Mouse (Mus musculus): ENCODE results near the gene Timp2. TPM values are rescaled to one million over a fixed set of nuclear protein-coding genes. Genes with fewer than 3 reads are reported as not detected.

Timp2 gene
- total and polyA plus RNA-seq, 2 experiments from 2014 or later: 118 to 170 TPM

DNA sequence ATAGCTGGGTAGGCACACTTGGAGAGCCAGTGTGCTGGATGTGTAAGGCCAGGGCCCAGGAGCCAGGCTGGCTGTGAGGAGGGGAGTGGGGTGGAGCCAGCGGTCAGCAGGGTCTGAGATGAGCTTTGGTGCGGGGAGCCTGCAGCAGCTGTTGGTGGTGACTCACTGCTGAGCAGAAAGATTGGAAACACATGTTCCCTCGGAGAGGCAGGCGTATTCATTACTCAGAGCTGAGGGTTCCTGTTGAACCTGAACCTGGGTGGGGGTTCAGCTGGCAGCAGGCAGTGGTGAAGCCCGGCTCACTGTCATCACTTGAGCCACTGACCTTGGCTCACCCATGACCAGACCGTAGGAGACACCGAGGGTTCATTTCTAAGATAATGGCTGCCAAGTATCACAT is 9.6 kb upstream of the Timp2 start:
- H3K4me1 ChIP-seq (ENCODE audit: insufficient read depth, low read length): peaks cover 5% of the 10 kb centered on the region; the same call in 1 of the 2 replicates
- 76% methylated on average over 7 of the region's 7 CpGs for WGBS
- H3K4me3 ChIP-seq (ENCODE audit: low read length): no peak overlapping the region
- no peak overlapping the region for H3K9ac ChIP-seq (replicated peaks; ENCODE audit: low read length)
- H3K9me3 ChIP-seq (ENCODE audit: low read length): no peaks in the 10 kb centered on the region
- no peaks in the 10 kb centered on the region for H3K27me3 ChIP-seq (ENCODE audit: insufficient read depth, low read length)
- H3K4me2 ChIP-seq (ENCODE audit: low read depth, low read length): no peak overlapping the region
- ATAC-seq (no peak), DNase-seq (ENCODE audit: low spot score) (no peak)
- no peak overlapping the region for H3K27ac ChIP-seq
- no peak for TF ChIP-seq CTCF (IDR thresholded peaks at IDR 0.05; ENCODE audit: low read depth)
- no peaks in the 10 kb centered on the region for H3K36me3 ChIP-seq (ENCODE audit: insufficient read depth, low read length)

DNA sequence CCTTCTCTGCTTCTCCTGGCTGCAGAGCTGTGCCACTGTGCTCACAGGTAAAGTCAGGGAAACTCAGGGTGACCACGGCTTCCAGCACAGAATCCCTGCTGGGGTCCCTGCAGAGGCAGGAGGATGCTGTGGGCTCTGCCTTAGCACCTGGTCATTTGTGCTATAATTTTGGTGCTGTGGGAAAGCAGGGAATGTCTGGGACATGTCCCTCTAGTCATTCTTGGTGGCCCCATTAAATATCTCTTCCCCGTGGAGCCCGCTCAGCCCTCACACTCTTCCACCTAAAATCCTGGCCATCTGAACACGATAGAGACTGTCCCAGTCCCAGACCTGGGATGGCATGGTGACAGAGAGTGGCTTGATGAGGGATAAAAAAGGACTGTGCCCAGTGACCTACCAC is 8.5 kb upstream of the Timp2 start:
- H3K36me3 ChIP-seq (ENCODE audit: insufficient read depth, low read length): no peaks in the 10 kb centered on the region
- H3K4me3 ChIP-seq (ENCODE audit: low read length): no peak overlapping the region
- no peak overlapping the region for H3K4me2 ChIP-seq (ENCODE audit: low read depth, low read length)
- ATAC-seq: no peak
- peak overlapping the region; percentile 34; the same call in 1 of the 2 replicates for H3K27ac ChIP-seq
- no peaks in the 10 kb centered on the region for H3K9me3 ChIP-seq (ENCODE audit: low read length)
- no peak for TF ChIP-seq CTCF (IDR thresholded peaks at IDR 0.05; ENCODE audit: low read depth)
- H3K4me1 ChIP-seq (ENCODE audit: insufficient read depth, low read length): peaks cover 5% of the 10 kb centered on the region; the same call in 1 of the 2 replicates
- no peaks in the 10 kb centered on the region for H3K27me3 ChIP-seq (ENCODE audit: insufficient read depth, low read length)
- WGBS: 85% methylated on average over 4 of the region's 4 CpGs
- DNase-seq (ENCODE audit: low spot score): no peak
- no peak overlapping the region for H3K9ac ChIP-seq (replicated peaks; ENCODE audit: low read length)

DNA sequence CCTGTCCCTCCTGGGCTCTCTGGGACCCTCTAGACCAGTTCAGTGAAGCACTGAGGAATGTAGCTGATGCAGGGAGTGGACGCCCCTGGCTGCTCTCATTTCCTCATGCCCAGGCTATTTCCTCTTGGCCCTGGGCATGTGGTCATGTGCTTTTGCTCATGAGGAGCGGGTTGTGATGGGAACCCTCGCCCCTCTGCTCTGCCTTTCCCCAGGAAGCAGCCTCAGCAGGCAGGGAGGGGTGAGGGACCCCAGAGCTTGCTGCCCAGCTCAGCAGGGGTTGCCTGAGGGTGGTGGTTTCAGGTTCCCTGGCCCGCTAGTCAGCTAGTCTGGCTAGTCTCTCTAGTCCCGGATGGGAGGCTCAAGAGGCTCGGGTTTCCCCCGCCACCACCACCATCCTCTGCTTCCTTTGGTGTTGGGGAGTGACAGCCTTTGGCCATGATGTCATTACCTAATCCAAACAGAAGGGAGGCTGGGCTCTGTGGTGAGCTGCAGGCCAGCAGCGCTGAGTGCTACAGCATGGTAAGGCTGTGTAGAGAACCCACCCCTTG is 7.5 kb upstream of the Timp2 start:
- H3K9me3 ChIP-seq (ENCODE audit: low read length): no peaks in the 10 kb centered on the region
- no peaks in the 10 kb centered on the region for H3K36me3 ChIP-seq (ENCODE audit: insufficient read depth, low read length)
- H3K27ac ChIP-seq: peak overlapping the region; percentile 34; the same call in 1 of the 2 replicates
- ATAC-seq (peak; percentile 77), DNase-seq (ENCODE audit: low spot score) (peak; percentile 53)
- no peaks in the 10 kb centered on the region for H3K27me3 ChIP-seq (ENCODE audit: insufficient read depth, low read length)
- H3K9ac ChIP-seq (replicated peaks; ENCODE audit: low read length): peak overlapping the region; percentile 9; the same call in 1 of the 2 replicates
- H3K4me2 ChIP-seq (ENCODE audit: low read depth, low read length): no peak overlapping the region
- WGBS: 12% methylated on average over 8 of the region's 8 CpGs
- peaks cover 5% of the 10 kb centered on the region; the same call in 1 of the 2 replicates for H3K4me1 ChIP-seq (ENCODE audit: insufficient read depth, low read length)
- TF ChIP-seq CTCF (IDR thresholded peaks at IDR 0.05; ENCODE audit: low read depth): no peak
- H3K4me3 ChIP-seq (ENCODE audit: low read length): no peak overlapping the region

DNA sequence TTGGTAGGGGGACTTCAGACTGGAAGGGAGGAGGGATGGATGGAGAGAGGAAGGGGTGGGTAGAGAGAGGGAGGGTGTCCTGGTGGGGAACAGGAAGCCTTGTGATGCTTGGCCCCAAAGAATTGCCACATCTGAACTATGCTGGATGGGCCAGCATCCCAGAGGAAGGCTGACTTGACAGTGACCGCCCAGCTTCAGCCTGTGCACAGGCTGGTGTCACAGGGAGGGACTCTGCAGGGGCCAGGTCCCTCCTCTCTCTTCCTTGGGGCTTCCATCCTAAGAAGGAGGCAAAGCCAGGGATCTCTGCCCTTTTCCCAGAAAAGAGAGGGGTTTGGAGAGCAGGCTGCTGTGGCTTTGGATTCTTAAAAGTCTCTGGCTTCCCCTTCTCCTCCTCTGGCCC is 7.0 kb upstream of the Timp2 start:
- no peak overlapping the region for H3K4me2 ChIP-seq (ENCODE audit: low read depth, low read length)
- WGBS: 57% methylated on average over 1 of the region's 1 CpGs
- H3K9ac ChIP-seq (replicated peaks; ENCODE audit: low read length): no peak overlapping the region
- no peak for TF ChIP-seq CTCF (IDR thresholded peaks at IDR 0.05; ENCODE audit: low read depth)
- no peaks in the 10 kb centered on the region for H3K27me3 ChIP-seq (ENCODE audit: insufficient read depth, low read length)
- no peak overlapping the region for H3K4me3 ChIP-seq (ENCODE audit: low read length)
- no peaks in the 10 kb centered on the region for H3K9me3 ChIP-seq (ENCODE audit: low read length)
- 0 out of 2 replicates have a peak overlapping the region, but pooled peaks have one; percentile 34 for H3K27ac ChIP-seq
- peaks cover 5% of the 10 kb centered on the region; the same call in 1 of the 2 replicates for H3K4me1 ChIP-seq (ENCODE audit: insufficient read depth, low read length)
- DNase-seq (ENCODE audit: low spot score) (no peak), ATAC-seq (0 out of 2 replicates have a peak, but pooled peaks have one; percentile 21)
- H3K36me3 ChIP-seq (ENCODE audit: insufficient read depth, low read length): no peaks in the 10 kb centered on the region

DNA sequence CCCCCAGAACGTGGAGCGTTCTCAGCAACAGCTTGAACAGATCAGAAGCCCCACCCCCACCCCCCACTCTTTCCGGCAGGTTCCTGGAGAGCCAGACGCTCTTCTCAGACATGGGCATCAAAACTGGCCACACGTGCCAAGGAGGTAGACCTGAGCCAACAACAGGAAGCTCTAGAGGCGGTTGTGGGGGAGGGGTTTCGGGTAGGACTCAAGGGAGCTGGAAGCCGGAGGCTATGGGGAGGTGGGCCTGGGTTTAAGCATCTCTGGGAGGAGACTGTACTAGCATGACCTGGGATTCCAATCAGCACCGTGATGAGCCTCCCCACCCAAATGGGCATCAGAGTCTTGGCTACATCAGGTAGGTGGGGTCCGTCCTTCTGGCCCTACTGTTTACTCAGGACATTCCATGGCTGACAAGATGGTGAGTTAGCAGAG is 5.4 kb upstream of the Timp2 start:
- no peak for TF ChIP-seq CTCF (IDR thresholded peaks at IDR 0.05; ENCODE audit: low read depth)
- peaks cover 5% of the 10 kb centered on the region; the same call in 1 of the 2 replicates for H3K4me1 ChIP-seq (ENCODE audit: insufficient read depth, low read length)
- H3K4me3 ChIP-seq (ENCODE audit: low read length): no peak overlapping the region
- DNase-seq (ENCODE audit: low spot score): peak; percentile 43
- H3K9me3 ChIP-seq (ENCODE audit: low read length): no peaks in the 10 kb centered on the region
- H3K27me3 ChIP-seq (ENCODE audit: insufficient read depth, low read length): no peaks in the 10 kb centered on the region
- 51% methylated on average over 10 of the region's 10 CpGs for WGBS
- peak overlapping the region; percentile 26; the same call in 1 of the 2 replicates for H3K27ac ChIP-seq
- no peak overlapping the region for H3K4me2 ChIP-seq (ENCODE audit: low read depth, low read length)
- H3K36me3 ChIP-seq (ENCODE audit: insufficient read depth, low read length): no peaks in the 10 kb centered on the region
- ATAC-seq: peak; percentile 21; the same call in 1 of the 2 replicates
- no peak overlapping the region for H3K9ac ChIP-seq (replicated peaks; ENCODE audit: low read length)

DNA sequence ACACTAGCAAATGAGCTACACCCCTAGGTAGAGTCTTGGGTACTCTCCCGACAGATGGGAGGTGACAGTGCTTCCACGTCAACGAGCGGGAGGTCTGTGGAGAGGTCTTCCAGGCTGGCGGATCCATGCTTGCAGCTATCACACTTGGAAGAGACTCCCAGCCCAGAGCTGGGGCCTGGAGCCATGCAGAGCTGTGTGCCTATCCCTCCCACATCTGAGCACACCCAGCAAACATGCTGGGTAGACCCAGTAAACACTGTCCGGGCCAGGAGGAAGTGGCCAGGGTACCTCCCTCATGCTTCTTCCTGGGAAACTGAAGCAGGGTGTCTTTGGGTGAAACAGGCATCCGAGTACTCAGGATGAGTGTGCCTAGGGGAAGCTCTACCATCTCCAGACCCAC is 5.0 kb upstream of the Timp2 start:
- 55% methylated on average over 7 of the region's 7 CpGs for WGBS
- Histone ChIP-seq H3K4me2 (ENCODE audit: low read depth, low read length) (no peak overlapping the region), H3K36me3 (ENCODE audit: insufficient read depth, low read length) (no peaks in the 10 kb centered on the region), H3K4me3 (ENCODE audit: low read length) (no peak overlapping the region), H3K9ac (replicated peaks; ENCODE audit: low read length) (no peak overlapping the region), H3K27me3 (ENCODE audit: insufficient read depth, low read length) (no peaks in the 10 kb centered on the region), H3K27ac (peak overlapping the region; percentile 26; the same call in 1 of the 2 replicates), H3K9me3 (ENCODE audit: low read length) (no peaks in the 10 kb centered on the region), H3K4me1 (ENCODE audit: insufficient read depth, low read length) (peaks cover 10% of the 10 kb centered on the region; the same call in 1 of the 2 replicates)
- no peak for DNase-seq (ENCODE audit: low spot score)
- 0 out of 2 replicates have a peak, but pooled peaks have one; percentile 1 for ATAC-seq
- no peak for TF ChIP-seq CTCF (IDR thresholded peaks at IDR 0.05; ENCODE audit: low read depth)

DNA sequence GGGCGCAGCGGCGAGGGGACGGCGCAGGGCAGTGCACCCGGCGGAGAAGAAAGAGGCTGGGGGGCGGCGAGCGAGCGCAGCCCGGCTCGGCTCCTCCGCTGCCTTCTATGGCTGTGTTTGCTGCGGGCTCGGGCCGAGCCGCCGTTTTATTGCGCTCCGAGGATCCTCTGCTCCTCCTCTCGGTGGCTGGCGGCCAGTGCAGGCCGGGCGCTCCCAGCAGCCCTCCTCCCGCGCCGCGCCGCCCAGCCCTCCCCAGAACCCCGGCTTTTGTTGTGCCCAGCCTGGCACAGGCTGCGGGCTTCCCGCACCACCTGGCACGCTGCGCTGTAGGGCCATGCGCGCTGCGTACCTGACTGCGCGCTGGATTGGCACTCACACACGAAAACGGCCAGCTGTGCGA is 335 bp downstream of the Timp2 start:
- peak; percentile 54 for TF ChIP-seq CTCF (IDR thresholded peaks at IDR 0.05; ENCODE audit: low read depth)
- 1% methylated on average over 43 of the region's 43 CpGs for WGBS
- Histone ChIP-seq H3K27ac (peak overlapping the region; percentile 92), H3K36me3 (ENCODE audit: insufficient read depth, low read length) (no peaks in the 10 kb centered on the region), H3K9ac (replicated peaks; ENCODE audit: low read length) (peak overlapping the region; percentile 95), H3K27me3 (ENCODE audit: insufficient read depth, low read length) (no peaks in the 10 kb centered on the region), H3K4me1 (ENCODE audit: insufficient read depth, low read length) (peaks cover 23% of the 10 kb centered on the region), H3K9me3 (ENCODE audit: low read length) (no peaks in the 10 kb centered on the region), H3K4me3 (ENCODE audit: low read length) (peak overlapping the region; percentile 87), H3K4me2 (ENCODE audit: low read depth, low read length) (peak overlapping the region; percentile 96)
- peak; percentile 92 for DNase-seq (ENCODE audit: low spot score)
- peak; percentile 94 for ATAC-seq
